Mouse (Mus musculus) spleen, adult 12 weeks (tissue): ENCODE measurements around the gene Fbrsl1.

Source experiments
- DNase-seq: peaks from one replicate; pipeline ENCODE4 v3.0.0; 2022; ENCODE audit warnings: low spot score

Fbrsl1 gene

DNA sequence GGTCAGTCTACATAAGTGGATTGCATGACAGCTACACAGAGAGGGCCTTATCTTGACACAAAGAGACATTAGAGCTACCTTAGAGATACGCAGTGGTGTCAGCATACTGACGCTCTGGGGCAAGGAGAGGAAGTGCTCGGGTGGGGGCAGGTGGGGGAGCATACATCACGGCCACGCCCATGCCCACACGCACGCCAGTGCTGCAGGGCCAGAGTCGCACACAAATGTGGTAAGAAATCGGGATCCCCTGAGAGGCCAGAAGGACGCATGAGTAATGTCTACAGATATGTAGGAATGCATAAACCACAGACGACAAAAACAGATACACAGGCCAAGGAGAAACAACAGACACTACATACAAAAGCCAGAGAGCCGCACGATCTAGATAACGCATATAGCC, 35.3 kb downstream of the Fbrsl1 start:
- no peak for DNase-seq

DNA sequence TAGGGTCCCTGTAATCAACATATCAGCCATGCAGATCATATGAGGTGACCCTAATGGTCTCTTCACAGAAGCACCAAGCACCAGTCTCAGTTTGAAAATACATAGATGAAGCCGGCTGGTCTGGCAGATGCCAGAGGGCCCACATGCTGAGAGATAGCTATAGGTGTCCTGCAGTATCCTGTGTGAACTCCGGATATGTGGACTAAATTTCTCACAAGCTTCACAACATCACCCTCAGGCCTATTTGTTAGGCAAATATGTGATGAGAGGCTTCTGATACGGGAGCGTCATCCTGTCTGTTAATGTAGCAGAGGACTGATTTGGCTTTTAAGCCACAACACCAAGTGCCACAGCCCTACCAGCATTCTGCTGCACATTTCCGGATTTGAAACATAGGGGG, 37.9 kb downstream of the Fbrsl1 start:
- DNase-seq = no peak

DNA sequence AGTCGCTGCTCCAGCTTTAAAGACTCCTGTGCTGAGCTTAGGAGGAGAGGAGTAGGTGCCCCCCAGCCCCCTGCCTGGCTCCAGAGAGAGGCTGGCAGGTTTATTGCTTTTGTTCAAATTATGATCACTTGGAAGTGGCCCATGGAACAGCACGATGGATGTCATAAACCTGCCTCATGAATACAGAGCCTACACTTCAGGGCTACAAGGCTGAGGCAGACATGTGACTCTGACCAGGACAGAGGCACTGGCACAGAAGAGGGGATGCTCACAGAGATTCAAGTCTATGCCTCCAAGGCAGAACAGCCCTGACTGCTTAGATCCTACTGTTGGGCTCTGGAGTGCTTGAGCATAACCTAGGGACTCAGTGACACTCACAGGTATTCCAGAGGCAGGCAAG, 39.3 kb downstream of the Fbrsl1 start:
- no peak for DNase-seq

DNA sequence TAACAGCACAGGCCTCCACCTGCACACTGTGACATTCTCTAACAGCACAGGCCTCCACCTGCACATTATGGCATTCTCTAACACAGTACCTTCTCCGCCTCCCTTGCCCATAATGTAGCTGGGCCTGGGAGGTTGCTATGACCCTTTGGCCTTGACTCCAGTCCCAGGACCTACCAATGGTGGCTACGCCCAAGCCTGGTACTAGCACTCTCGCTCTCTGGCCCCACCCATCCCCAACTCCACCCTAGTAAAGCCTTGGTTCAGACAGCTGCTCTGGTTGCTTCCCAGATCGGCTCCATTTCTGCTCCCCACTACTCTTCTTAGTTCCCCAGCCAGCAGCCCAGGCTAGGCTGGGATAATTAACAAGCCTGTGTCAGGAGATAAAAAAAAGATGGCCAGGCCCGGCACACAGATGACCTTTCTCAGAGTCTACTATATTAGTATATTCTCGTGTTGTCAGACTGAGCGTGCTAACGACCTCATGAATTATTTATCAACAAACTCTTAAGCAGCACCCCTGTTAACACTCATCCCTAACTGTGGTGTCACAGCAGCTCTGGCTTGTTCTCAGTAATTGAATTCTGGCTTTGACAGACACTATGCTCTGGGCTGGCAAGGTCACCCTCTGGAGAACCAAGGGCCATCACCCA, 42.1 kb downstream of the Fbrsl1 start:
- DNase-seq = no peak

DNA sequence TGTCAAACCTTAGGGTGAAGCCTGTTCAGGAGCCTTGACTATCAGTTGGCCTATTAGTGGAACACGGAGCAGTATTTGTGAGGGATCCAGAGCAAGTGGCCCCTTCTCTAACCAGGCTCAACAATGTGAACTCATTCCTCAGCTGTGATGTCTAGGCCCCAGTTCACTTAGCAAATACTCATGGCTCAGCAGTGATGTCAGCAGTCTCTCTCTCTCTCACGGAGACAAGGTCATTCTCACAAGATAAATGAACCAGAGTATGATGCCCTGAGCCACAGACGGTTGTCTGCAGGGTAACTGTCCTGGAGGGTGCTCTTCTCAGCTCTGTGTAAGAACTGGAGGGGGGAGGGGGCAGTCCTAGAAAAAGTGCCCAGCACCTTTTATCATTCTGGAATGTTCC, 44.4 kb downstream of the Fbrsl1 start:
- no peak for DNase-seq

DNA sequence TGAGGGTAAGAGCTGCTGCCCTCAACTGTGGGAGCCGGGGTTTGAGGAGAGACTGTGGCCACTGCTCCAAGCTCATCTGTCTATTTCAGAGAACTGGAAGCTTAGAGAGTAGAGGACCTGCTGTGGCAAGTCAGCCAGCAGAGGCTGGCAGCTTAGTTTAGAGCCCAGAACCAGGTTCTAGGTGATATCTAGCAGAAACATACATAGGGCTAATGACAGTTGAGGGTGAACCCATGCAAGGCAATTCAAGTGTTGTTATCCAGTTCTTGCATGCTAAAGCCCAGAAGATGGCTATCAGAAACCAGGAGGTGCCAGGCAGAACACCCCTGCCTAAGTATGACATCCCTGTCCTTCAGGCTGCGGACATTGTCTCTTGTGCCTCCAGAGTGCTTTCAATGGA, 45.7 kb downstream of the Fbrsl1 start:
- DNase-seq = no peak

DNA sequence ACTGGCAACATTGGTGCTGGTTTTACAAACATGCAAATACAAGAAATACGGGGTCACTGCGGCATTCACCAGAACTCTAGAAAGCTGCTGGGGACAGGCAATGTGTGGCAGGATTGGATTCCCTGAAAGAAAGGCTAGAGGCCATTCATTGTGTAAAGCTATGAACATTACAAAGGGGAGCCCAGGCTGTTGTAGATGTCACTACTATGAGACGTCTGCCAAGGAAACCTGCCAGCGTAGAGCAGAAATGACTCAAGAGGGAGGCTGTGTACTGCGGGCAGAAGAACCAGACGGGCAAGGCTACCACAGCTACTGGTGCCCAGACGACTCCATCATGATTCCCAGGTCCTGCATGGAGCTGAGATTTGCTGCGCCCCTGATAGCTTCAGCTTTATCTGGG, 47.2 kb downstream of the Fbrsl1 start:
- no peak for DNase-seq

DNA sequence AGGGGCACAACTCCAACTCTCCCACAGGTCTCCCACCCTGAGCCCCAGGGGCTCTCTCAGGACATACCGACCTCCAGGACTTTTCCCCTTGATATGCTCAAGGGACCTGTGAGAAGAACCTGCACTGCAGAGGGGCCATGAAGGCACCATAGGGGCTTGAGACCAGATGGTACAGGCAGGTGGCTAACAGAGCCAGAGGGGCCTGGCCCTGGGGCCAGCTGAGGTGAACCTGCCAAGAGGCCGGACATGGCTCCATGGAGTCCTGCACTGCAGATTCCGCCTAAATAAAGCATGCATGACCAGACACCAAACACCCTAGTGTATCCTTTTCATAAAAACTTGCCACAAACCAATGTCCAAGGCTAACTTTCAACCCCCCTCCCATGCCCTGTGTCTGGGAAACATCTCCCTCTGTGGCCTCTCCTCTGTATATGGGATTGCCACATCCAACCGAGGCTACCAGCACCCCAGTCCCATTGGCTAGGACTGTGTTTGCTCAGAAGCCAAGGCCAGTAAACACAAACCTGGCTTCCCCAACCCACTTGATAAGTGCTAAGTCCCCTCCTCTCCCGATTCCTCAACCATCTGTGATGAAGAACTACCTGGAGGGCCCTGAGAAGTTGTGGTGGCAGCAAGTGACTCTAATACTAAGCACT, 53.2 kb downstream of the Fbrsl1 start:
- no peak for DNase-seq

DNA sequence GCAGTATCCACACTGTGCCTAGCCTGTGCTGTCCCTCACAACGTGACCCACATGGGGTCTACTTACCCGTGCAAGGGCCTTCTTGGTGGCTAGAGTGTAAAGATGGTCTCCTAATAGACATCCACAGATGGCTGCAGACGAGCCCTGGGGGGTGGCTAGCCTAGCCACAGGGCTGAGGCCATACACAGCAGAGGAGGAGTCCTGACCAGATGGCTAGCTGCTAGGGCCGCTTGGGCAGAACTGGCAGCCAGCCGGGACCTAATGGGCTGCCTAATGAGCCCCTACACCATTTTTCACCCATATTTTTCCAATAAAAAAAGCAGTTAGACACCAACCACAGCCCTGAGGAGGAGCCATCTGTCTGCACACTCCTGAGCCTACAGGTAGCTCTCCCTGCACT, 55.6 kb downstream of the Fbrsl1 start:
- DNase-seq = no peak

DNA sequence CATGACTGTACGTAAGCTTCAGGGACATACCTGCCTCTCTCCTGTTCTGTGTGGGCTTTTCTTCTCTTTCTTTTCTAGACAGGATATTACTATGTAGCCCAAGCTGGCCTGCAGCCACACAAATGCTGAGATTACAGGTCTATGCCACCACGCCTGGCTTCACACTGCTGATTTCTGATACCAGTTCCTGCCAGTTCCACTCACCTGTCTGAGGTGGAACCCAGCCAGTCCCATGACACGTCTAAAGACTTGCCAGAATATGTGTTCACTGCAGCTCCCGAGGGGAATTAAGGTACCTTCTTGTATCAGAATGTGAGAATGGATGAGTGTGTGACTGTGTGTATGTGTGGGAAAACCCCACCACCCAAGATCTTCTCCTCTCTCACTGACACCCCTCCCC, 57.7 kb downstream of the Fbrsl1 start:
- no peak for DNase-seq

DNA sequence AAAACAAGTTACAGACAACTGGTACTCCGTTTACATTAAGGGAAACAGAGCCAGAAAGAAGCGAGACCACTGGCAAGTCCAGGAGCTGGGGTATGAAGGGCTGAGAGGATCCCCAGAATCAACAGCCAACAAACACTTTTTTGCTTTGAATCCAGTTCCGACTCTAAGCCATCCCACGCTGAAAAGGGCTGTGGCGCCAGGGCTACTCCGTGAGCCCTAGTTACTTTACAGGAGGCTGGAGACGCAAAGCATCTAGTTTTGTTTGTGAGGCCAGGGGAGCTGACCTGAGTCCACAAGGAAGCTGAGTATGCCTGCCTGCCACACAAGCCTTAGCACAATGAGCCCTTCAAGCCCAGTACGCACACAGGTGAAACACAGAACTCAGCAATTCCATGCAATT, 61.0 kb downstream of the Fbrsl1 start:
- no peak for DNase-seq

DNA sequence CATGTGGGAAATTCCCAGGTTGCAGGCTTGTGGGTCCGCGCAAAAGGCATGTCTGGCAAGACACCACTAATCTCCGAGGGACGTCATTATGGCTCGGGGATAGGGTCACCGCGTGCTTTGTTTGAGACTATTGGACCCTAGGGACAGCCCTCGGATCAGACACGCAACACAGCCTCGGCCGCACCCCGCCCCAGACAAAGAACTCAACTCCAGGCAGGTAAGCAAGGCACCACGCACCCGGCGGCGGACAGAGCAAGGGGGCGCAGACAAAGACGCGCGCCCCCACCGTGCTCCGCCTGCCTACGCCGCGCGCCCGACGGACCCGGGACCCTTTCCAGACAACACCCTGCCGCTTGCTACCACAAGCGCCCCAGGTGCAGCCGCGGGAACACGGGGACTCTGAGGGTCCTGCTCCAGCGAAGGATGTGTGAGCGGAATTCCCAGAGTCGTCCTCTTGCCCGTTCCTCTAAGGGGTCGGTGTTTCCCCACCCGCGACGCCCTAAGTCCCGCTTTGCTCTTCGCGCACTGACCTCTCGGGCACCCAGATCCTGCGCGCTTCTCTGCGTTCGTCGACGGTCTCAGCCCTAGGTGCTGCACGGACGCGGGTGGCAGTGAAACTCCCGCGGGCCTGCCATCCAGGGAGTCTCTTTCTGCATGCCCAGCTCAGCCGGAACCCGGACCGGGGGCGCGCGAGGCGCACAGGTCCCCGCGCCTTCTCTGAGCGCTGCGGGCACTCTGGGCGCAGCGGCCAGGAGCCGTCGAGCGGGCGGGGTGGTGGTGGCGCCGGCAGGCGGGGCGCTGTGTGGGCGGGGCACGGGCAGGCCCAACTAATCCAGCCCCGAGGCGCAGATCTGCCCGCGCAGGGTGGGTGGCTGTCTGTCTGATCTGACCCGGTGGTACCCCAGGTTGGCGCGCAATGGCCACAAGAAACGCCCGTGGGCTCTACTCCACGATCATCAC, 61.7 kb downstream of the Fbrsl1 start:
- DNase-seq = no peak

DNA sequence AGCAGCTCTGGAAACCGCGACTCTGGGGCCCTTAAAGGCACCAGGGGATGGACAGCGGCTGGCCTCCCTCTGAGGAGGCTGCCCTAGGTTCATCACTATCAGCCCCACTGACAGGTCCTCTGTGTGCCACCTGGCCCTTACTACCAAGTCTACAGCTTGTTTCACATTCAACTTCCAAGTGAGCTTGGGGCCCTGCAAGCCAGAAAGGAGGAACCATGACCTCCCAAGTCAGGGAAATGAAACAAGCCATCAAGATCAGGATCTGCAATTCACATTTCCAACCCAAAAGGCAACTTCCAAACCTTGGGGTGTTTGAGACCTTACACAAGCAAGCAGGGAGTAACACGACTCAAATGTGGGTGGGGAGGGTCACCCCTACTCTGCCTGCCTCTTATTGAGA, 63.0 kb downstream of the Fbrsl1 start:
- no peak for DNase-seq

DNA sequence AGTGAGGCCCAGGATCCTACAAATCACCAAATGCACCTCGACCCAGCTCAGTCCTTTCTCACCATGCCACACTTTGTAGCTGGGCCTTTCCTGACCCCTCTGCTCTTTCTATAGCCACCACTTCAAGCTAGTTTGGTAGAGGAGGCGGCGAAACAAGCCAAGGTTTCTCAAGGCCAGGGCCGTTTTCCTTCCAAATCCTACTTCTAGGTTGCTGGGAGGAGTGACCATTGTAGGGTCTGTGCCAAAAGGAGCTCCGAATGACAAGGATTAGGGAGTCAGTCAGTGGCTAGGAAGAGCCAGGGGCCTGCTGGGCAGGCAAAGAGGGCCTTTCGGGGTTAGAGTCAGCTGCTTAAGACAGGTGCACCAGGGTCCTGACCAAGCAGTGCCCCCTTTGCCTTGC, 63.8 kb downstream of the Fbrsl1 start:
- no peak for DNase-seq

DNA sequence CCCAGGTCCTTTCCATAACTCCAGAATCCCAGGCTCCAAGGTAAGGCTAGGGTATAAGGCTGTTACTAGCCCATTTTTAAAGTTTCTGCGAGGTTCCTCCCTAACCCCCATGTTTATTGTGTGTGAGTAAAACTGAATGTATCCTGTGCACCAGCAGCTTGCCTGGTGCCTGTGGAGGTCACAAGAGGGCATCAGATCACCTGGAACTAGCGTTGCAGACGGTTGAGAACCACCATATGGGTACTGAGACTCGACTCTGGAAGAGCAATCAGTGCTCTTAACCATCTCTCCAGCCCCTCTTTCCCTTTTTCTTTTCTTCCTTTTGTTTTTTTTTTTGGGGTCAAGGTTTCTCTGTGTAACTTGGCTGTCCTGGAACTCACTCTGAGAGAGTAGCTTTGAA, 68.5 kb downstream of the Fbrsl1 start:
- no peak for DNase-seq

DNA sequence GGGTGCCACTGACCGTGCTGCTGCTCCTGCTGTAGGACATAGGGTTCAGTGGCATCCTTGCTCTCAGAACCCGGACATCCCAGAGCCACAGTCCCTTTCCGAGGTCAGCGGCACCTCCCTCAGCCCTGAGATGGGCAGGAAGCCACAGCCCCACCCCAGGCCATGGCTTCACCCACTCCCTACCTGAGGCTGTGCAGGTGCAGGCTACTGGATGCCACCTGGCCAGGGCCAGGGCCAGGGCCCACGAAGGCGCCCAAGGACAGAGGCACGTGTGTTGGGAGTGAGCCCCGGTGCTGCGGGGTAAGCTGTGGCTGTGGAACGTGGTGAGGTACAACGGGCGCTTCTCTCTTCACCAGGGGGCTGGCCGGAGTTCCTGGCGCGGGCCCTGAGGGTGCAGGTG, 69.2 kb downstream of the Fbrsl1 start:
- DNase-seq = no peak

DNA sequence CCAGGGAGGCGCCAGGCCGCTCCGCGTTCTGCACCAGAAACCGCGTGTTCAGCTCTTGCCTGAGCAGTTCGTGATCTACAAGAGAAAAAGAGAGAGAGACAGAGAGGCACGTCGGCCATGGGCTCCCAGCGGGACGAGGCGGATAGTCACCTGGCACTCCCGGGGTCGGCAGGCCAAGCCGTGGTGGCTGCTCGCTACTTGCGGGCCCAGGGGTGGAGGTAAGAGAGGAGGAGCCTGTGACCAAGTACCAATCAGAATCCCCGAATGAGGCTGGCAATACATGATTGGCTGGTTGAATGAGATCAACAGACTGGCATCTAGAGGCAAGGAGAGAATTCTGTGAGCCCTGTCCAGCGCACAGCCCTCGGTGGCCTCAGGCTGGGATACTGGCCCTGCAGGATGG, 70.1 kb downstream of the Fbrsl1 start:
- DNase-seq = no peak

DNA sequence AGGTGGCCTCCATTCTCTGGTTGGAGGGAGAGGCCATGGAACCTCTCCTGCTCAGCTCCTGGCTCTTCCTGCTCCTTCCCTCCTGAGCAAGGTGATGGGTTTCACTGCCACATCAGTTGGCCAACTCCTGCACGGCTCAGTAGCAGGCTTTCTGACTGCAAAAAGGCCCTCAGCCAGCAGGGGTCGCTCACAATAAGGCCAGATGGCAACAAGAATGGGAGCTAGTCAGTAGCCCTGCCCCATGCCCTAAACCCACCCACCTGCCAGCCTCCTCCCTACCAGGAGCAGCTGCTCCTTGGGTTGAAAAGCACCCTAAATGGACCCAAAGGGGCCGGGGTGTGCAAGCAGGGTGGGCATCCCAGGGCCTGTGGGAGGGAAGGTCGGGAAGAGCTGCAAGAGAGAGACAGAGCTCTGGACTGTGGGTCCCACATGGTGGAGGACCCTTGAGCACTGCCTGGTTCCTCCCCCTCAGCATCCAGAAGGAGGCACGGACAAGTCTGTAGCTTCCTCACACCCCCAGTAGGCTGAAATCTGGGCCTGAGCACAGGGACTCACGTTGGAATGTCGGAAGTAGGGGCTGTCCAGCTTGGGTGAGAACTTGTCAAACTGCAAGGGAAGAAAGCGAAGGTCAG, 71.4 kb downstream of the Fbrsl1 start:
- peak; percentile 44 for DNase-seq

DNA sequence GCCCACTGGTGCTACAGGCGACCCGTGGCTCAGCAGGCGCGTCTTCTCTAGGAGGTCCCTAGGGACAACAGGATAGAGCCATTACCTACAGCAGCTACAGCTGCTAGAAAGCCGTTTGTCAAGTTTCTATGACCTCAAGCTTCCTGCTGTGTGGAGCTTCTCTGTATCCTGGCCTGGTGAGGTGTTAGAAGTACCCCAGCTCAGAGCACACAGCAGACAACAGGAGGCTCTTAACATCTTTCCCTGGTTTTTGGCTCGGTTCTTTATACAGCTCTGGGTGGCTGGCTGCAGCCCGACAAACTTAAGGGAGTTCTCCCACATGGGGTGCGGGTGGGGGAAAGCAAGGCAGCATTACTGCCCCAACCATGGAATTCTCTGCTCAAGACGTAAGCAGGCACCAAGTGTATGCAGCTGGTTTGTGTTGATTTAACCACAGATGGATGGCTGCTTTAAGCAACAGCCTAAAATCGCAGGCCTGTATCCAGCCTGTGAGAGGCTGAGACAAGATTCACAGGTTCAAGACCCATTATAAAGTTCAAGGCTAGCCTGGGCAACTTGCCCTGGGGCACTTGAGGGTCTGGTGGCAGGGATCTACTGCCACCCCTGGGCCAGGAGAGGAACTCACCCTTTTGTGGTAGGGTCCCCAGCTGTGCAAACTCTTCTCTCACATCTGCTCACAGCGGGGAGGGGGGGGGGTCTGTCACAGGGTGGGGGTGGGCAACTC, 84.3 kb downstream of the Fbrsl1 start:
- DNase-seq = no peak

DNA sequence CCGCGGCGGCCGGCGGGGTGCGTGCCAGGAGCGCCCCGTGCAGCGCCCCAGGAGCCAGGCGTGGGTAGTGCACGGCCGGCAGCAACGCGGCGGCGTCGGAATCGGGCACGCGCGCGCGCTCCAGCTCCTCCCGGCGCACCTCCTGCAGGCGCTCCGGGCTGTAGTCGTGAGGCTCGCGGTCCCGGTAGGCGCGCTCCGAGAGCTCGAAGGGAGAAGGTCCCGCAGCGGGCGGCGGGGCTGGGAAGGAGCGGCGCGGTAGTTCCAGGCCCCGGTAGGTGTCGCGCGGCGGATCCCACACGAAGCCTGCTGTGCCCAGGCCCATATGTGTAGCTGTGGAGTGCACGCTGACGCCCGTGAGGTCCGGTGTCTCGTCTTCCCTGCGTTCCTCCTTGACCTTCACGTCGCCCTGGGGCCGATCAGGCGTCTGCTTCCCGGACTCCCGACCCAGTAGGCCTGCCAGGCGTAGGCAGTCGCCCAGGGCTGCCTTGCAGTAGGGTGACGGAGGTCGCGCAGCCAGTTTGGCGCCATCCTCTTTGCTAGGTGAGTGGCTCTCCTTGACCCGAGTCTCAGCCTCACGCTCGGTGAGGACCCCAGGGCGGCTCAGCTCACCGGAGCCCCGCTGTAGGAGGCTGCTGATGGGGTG, 85.0 kb downstream of the Fbrsl1 start:
- DNase-seq = peak; percentile 32

DNA sequence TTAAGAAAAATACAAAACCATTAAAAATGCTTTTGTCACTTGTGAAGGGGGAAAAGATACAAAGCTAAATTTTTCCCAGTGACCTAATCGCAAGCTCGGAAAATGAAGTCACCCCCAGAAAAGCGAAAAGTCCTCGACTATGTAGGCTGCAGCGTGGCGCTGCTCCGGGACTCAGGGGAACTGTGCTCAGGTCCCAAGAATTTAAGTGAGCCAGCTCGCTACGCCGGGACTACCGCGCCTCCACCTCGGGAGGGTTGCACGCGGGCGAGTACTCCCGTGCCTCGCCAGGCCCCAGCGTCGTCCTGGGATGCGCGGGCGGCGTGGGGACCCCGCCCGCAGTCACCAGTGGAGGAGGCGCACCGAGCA, 85.5 kb downstream of the Fbrsl1 start:
- no peak for DNase-seq

DNA sequence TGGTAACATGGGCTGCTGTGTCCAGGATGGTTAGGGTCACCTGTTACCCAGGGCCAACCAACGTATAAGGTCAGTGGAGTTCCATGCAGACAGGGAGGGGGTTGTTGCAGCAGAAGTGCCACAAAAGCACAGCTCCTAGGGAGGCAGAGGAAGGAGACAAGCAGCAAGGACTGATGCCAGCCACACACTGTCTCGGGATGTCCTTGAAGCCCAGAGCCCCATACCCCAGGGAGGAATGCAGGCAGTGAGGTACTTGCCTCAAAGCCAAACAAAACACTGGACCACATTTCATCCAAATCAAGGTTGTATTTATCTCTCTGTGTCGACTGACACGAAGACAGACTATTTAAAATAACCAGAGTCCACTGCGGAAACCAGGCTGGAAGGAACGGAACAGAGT, 86.8 kb downstream of the Fbrsl1 start:
- DNase-seq = no peak
